Mouse (Mus musculus): ENCODE results near the gene Fam180a.

The Fam180a gene

DNA sequence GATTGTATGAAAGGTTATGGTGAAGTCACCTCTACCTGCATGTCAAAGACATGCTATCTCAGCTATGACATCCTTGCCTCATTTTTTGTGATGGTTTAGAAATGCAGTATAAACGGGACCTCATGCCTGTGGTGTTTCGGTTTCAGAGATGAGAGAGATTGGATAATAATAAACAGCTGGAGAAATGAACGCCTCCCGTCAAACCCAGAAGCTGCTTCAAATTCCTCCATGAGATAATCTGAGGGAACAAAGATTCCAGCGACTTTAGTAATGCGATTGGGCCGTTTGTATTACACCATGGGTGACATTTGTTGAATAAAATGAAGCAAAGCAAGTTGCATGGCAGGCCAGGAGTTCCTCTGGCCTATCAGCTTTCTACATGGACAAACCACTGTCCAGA lies 16.5 kb downstream of the Fam180a start:
- no peak for DNase-seq (ENCODE audit: low spot score in 2 of 2)

DNA sequence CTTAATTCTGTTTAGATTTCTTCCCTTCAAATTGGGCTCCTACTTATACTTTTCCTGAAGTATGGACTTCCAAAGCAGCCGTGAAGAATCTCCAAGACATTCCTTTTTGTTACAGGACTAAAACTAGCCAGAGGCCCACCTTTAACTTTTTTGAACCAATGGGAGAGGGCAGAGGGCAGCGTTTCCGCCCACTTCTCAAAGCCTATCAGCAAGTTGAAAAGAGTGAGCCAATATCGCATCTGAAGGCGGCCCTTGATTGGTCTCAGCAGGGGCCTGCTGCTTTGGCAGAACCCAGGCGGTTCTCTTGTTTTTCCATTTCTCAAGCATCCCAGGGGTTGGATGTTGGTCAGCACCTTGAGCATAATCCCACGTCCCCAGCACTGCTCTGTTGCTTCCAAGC lies 17.9 kb downstream of the Fam180a start, which contains the start of gene Slc13a4:
TSS of gene Slc13a4 (minus strand) at position 95 of the 400 bp plus-strand sequence.
- no peak for DNase-seq (ENCODE audit: low spot score in 2 of 2)

DNA sequence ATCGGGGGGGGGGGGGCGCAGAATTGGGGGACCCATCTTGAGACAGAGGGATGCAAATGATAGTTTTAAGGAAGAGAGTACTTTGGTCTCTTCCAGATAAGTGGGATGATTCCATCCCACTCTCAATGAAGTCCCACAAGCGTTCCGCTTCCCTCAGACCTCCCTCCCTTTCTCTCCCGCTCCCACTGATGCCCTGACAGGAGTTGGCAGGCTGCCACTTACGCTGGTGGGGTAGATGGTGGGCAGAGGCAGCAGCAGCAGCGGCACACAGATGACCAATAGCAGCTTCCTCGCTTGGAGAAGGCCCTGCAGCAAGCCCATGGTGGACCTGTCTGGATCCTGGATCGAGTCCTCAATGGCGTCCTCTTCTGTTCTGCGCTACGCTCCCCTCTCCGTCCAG lies 18.8 kb downstream of the Fam180a start:
- no peak for DNase-seq (ENCODE audit: low spot score in 2 of 2)

DNA sequence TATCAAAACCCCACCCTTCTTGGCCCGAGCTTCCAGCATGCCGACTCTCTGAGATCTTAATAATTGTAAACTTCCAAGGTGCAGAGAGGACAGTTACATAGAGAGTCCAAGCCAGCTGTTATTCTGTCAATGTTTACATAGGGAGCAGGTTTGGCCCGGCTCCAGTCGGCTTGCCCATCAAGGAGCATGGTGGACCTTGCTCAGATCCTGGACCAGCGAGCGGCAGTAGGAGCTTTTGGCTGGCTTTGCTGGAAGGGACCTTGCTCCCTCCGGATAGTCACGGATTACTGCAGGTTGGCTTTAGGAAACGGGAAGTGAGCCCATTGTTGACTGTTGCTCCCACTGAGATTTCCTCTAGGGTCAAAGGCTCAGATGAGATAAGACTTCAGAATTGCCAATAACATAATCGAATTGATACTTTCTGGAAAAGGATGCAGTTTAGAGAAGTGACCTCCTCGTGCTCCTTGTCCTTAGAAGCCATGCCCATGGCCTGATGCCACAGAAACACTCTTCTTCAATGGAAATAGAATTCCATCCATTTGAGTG lies 22.5 kb downstream of the Fam180a start:
- no peak for DNase-seq (ENCODE audit: low spot score in 2 of 2)

DNA sequence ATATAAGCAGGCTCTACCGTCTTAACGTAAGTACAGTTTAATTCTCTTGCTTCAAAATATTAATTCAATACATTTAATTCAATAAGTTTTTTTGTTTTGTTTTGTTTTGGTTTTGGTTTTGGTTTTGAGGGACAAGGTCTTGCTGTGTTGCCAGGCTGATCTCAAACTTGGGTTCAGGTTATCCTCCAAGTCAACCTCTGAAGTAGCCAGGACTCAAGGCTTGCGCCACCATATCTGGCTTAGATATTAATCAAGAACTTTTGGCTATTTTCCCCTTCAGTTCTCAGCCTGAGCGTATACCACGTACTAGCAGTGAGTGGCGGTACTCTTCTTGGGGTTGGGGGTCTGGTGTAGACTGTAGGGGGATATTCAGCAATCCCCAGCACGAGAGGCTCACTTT lies 23.4 kb downstream of the Fam180a start:
- no peak for DNase-seq (ENCODE audit: low spot score in 2 of 2)

- no peak for DNase-seq (ENCODE audit: low spot score in 2 of 2)
These were observed 27.6 kb downstream of the Fam180a start for GRCm38 (mm10) chr6:35298323-35298722.

DNA sequence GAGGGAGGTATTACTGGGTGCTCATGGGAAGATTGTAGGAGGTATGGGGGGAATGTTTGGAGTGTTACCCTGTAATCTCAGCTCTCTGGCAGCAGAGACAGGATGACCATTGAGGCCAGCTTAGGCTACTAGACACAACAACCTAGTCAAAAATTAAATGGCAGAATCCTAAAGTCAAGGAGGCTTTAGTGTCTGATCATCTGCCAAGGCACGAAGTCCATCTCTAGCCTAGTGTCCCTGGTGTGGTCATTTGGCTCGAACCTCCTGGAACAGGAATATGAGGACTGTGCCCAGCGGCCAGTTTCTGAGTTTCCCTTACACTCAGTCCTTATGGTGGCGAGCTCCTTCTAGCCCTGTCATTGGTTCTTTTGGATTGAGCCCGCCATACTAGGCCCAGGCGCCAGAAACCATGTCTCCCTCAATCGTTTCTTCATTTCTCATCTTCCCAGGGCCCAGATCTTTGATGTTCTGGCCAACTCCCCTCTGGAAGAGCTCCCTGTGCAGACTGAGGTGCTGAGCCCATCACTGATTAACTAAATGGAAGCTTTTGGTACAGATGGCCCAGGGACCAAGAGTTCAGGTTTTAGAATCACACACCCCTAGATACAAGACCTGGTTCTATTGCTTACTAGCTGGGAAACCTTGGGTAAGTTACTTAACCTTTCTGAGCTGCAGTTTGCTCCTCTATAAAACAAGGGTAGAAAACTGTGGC lies 28.3 kb downstream of the Fam180a start:
- DNase-seq (ENCODE audit: low spot score in 2 of 2): no peak

DNA sequence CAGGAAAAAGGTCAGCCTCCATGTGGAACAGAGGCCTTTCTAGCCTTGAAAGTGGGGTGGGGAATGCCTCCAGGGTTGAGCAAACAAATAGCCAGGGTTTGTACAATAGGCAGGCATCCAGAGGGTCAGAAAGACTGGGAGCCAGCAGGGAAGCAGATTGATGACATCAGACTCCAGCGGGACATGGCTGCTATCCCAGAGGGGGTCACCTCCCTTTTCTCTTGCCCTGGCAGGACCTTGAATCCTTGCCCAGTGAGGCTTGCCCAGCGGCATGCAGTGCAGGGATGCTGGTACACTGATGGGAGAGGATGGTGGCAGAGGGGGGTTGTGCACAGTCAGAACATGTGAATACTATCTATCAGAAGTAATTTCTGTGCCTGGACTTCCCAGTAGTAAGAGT lies 28.9 kb downstream of the Fam180a start:
- no peak for DNase-seq (ENCODE audit: low spot score in 2 of 2)

- DNase-seq (ENCODE audit: low spot score in 2 of 2): no peak
These were observed 31.0 kb downstream of the Fam180a start for GRCm38 (mm10) chr6:35294964-35295363.

- no peak for DNase-seq (ENCODE audit: low spot score in 2 of 2)
These were observed 36.3 kb downstream of the Fam180a start for GRCm38 (mm10) chr6:35289676-35290075.

- DNase-seq (ENCODE audit: low spot score in 2 of 2): no peak
These were observed 37.0 kb downstream of the Fam180a start for GRCm38 (mm10) chr6:35288920-35289319.

DNA sequence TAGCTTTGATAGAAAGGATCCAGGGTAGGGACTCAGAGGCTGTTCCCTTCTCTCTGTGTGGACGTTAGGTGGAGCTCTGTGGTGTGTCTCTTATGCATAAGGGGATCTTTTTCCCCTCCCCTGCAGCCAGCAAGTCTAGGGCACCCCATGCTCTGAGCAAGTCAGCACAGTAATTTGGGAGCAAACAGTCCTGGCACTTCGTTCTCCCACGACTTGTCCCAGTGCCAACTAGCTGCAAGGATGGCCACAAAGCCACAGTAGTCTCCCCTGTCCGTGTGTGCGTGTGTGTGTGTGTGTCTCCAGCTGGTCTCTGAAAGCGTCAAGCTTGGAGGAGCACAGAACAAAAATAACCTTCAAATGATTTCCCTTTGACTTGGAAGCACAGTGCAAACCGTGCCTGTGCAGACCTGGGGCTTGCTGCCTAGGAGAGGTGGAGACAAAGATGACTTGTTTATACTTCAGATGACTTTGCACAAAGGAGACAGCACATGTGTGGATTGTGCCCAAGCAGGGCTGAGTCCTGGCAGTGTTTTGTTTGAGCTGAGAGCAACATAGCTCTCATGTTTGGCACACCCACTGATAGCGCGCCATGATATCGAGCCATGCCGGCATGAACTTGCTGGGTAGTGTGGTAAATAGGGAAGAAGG lies 37.7 kb downstream of the Fam180a start:
- peak; percentile 23 to 29 for DNase-seq (ENCODE audit: low spot score in 2 of 2)

- no peak for DNase-seq (ENCODE audit: low spot score in 2 of 2)
These were observed 46.6 kb downstream of the Fam180a start for GRCm38 (mm10) chr6:35279306-35279705.

DNA sequence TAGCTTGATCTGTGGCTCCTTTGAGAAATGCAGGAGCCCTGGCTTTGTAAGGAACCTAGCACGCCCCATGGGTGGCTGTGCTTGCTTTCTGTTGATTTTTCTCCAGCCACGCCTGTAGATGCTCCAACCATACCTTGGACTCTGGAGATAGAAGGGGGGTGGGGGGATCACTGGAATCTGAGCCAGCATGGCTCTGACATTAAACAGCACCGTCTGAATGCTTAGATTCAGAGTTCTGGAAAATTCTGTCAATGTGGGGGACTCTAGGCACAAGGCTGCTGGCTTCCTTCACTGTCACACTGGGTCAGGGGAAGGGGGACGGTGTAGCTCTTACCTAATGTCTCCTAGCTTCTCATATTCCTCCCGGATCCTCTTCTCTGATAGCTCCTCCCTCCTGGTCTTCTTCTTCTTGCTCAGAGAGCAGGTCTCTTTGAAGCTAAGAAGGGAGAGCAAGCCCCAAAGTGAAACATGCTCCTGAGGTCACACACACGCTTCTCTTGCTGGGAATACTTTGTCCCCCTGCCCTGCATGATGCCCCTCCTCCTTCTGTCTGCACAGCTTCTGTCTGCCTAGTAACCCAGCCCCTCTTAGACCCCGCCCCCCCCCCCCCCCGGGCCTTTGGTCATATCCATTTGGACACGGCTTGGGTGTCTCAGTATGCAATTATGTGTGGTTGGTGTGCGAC lies 47.9 kb downstream of the Fam180a start:
- no peak for DNase-seq (ENCODE audit: low spot score in 2 of 2)

DNA sequence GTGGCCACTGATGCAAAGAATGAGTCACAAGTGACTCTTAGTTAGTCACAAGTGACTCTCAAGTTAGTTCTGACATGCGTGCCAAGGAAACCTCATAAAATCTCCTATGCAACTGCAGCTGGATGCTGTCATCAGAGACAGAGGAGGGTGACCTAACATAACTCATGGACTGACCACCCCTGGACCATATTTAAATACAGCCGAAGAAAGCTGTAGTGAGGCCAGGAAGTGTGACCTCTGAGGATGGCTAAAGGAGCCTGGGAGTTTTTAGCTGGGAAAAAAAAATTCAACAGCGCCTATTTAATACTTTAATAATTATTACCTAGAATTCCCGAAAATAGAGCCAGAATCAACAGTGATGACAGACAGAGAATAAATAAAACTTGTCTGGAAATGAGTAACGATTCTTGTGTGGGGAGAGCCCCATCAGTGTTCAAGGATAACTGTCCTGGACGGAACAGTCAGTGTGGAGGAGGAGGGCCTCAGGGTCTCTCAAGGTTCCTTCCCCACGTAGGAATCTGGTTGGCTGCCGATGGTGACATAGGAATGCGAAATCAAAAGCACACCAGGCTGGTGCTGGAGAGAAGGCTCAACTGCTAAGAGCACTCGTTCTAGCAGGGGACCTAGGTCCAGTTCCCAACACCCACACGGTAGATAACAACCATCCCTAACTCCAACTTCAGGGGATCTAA lies 52.4 kb downstream of the Fam180a start:
- DNase-seq (ENCODE audit: low spot score in 2 of 2): no peak

DNA sequence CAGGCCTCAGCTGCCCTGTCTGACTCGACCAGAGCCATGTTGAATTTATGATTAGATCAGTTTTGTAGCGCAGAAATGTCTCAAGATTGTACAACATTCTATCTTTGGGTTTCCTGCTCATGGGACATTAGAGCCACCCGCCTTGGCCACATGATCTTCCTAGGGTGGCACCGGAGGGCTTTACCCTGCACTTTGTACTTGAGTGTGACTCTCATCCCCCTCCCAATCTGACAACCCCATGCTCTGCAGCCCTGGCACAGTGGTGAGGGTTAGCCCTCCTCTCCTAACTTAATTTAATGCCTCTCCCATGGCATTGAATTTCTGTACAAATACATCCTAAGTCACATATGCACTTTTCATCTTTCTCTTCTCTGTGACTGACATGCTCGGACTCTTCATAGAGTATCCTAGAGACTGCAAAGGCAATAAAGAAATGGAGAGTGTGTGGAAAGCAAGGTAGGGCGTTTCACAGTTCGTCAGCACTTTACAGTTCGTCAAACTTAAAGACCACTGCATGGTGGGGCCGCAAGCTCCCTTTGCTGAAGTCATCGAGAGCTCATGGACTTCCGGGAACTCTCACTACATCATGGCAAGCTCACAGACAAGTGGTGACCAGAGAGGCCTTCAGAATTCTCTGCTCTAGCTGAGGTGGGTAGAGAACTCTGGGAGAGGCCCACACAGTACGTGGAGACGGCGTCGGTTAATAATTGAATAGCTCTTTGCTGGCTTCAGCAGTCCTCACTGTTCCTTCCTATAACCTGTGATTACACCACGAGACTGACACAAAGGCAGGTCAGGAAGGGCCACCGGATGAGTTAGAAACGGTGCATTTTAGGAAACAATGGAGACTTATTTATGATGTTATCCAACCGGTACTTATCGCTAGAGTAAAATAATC lies 53.8 kb downstream of the Fam180a start:
- no peak for DNase-seq (ENCODE audit: low spot score in 2 of 2)

DNA sequence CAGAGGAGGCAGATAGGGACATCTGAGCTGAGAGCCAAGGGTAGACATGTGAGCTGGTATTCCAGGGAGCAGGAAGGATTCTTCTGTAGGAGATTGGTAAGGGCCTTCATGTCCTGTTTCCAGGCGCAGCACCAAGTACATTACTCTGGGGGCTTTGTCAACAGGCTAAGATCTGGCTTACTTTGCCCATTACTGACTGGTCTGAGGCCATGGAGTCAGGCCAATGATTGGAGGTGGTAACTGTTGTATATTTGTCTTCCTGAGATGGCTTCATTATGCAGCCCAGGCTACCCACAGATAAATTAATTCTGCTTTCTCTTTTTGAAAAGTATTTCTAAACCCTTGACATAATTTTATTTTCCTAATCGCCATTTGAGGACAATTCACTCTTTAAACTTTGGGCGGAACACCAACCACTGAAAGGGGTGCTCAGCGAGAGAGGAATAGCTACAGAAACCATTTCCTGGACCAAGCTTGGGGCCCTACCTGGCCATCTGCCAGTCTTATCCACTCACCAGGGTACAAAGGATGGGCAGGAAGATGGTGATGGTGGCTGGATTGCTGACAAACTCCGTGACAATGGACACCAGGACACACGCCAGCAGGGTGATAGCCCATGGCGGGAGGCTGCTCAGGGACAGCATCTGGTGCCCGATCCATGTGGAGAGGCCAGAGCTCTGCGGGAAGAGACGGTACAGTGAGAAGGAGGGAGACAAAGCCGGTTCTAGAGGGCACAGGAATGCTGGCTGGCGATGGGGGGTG lies 54.7 kb downstream of the Fam180a start:
- no peak for DNase-seq (ENCODE audit: low spot score in 2 of 2)

DNA sequence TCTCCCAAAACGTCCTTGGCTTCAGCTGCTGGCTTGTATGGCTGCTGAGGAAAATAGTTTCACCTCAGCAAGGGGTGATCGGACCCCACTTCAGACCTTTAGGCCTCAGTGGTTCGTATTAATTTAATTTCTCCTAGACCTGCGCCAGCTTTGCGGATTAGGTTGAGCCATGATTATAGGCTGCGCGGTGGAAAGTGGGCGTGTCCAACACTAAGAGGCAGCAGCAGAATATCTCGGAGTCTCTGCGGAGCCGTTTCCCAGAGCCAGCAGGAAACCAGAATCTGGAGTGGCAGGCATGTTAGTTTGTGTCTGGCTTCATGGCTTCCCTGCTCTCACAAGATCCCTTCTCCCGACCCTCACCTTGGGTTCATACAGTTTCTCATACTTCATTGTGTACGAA lies 56.3 kb downstream of the Fam180a start:
- no peak for DNase-seq (ENCODE audit: low spot score in 2 of 2)

GRCm38 (mm10) chr6:35268711-35269110 lies 57.2 kb downstream of the Fam180a start:
- DNase-seq (ENCODE audit: low spot score in 2 of 2): no peak

GRCm38 (mm10) chr6:35265580-35266278 lies 60.2 kb downstream of the Fam180a start:
- DNase-seq (ENCODE audit: low spot score in 2 of 2): no peak
